Mouse (Mus musculus) erythroid progenitor cell, adult 5-6 weeks (primary cell): ENCODE data around the gene Parpbp. TPM values are rescaled to one million over a fixed set of nuclear protein-coding genes. Genes with fewer than 3 reads are reported as not detected.

Source experiments
- ATAC-seq: replicated peaks from 2 replicates; pipeline ENCODE4 v1.8.0; 2016; ENCODE audit warnings: moderate number of reproducible peaks, mild to moderate bottlenecking, moderate TSS enrichment, inconsistent platforms; ENCODE audit not compliant: poor library complexity, low FRiP score, severe bottlenecking
- total RNA-seq, 2 experiments: library from RNA; stranded (forward) in 1 of 2; stranded (reverse) in 1 of 2; fragments of 150-400 nt in 1 of 2; fragments of 186-747, 209-891 nt in 1 of 2; gene quantifications; 2 replicates each; pipeline versions ENCODE4 v1.2.3 to v1.2.4; 2015 to 2017; ENCODE audit warnings: low replicate concordance in 2 of 2

The Parpbp gene
- total RNA-seq, 2 experiments from 2014 or later = 76.3 to 79.7 TPM

- no peak for ATAC-seq
Measured at GRCm38 (mm10) chr10:88044297-88044696, 102.4 kb downstream of the Parpbp start.

Other genes starting within 250 kb of the Parpbp start
- not detected in 2 replicates for gene Pmch, start 55.9 kb downstream of the Parpbp start, total RNA-seq (2015; ENCODE audit: low replicate concordance)
- gene Pmch, start 55.9 kb downstream of the Parpbp start, total RNA-seq (2017; ENCODE audit: low replicate concordance) = 11.7 TPM in 1 of 2 replicates, not detected in the other
- 18.9 and 31.0 TPM in 2 replicates for gene Nup37, start 51 bp upstream of the Parpbp start, total RNA-seq (2015; ENCODE audit: low replicate concordance)
- gene Nup37, start 51 bp upstream of the Parpbp start, total RNA-seq (2017; ENCODE audit: low replicate concordance) = 22.5 and 32.1 TPM in 2 replicates
- gene Washc3, start 54.2 kb upstream of the Parpbp start, total RNA-seq (2015; ENCODE audit: low replicate concordance) = 22.3 and 31.4 TPM in 2 replicates
- 12.2 TPM in 1 of 2 replicates, not detected in the other for gene Washc3, start 54.2 kb upstream of the Parpbp start, total RNA-seq (2017; ENCODE audit: low replicate concordance)
- 8.3 and 10.9 TPM in 2 replicates for gene Dram1, start 232.1 kb upstream of the Parpbp start, total RNA-seq (2015; ENCODE audit: low replicate concordance)
- 4.1 and 5.9 TPM in 2 replicates for gene Dram1, start 232.1 kb upstream of the Parpbp start, total RNA-seq (2017; ENCODE audit: low replicate concordance)
- gene Gnptab, start 232.2 kb upstream of the Parpbp start, total RNA-seq (2015; ENCODE audit: low replicate concordance) = 10.1 TPM in 2 replicates
- 5.9 and 11.0 TPM in 2 replicates for gene Gnptab, start 232.2 kb upstream of the Parpbp start, total RNA-seq (2017; ENCODE audit: low replicate concordance)